Mouse (Mus musculus): Measurements from ENCODE around the gene Otulin.

DNA sequence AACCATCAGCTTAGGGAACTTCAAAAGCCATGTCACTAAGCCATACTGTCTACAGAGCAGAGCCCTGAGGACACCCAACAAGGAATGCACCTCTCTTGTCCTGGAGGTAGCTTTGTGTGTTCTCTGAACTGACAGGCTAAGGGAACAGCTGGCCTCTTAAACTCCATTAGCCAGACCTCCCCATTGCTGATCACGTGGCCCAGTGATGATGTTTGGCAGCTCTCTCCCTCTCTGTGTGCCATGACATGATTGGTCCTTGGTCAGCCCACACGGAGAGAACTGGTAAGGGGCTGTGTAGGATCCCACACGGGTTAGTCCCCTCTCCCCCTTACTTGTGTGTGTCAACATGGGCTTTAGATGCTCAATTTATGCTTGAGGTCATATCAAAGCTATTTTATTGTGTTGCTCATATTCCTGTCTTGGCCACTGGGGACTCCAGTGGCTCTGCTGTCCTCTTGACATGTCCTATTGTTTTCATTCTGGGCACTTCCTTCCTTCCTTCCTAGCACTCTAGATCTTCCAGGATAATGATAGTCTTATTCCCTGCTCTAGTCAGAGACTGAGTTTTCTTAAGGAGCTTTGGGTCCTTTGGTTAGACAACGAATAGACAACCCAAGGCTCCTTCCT, 44.9 kb downstream of the Otulin start:
- no peak for TF ChIP-seq CTCF (IDR thresholded peaks at IDR 0.05; ENCODE audit: low read depth)
- TF ChIP-seq EP300 (IDR thresholded peaks at IDR 0.05; ENCODE audit: low read depth): no peak

Data from liver, embryonic 14.5 days (tissue).